Mouse (Mus musculus) liver, embryonic 14.5 days (tissue): ENCODE measurements at regions not wholly inside any gene's neighbourhood (a gene's known extent, or its start where the extent isn't known, plus 50 kb on each side); places are given as distances from the start of the nearest gene placed in this dataset.

Experiments
- ATAC-seq: fragments of 200-750 bp; cut with Nextera tagmentation; 2 replicates; pipeline ENCODE4 v1.8.0; 2017; ENCODE audit warnings: moderate number of reproducible peaks, mild to moderate bottlenecking, moderate library complexity; ENCODE audit not compliant: insufficient read depth
- DNase-seq, 3 experiments: peaks; one replicate each; pipeline ENCODE4 v3.0.0-alpha.2; 2012 to 2013; ENCODE audit warnings: low read depth in 3 of 3, low spot score in 3 of 3
- H3K27ac ChIP-seq: fragments of 300-500 bp; sonication (generic); 2 replicates; pipeline ENCODE4 v1.5.1; 2014; ENCODE audit warnings: moderate library complexity, mild to moderate bottlenecking, control low read depth, inconsistent platforms
- H3K27me3 ChIP-seq: fragments of 300-500 bp; sonication (generic); 2 replicates; pipeline ENCODE4 v1.6.1; 2014; ENCODE audit warnings: mild to moderate bottlenecking, low read length, moderate library complexity; ENCODE audit not compliant: control insufficient read depth, insufficient read depth
- H3K36me3 ChIP-seq: fragments of 300-500 bp; sonication (generic); replicated peaks from 2 replicates; pipeline ENCODE4 v1.6.1; 2014; ENCODE audit warnings: low read depth; ENCODE audit not compliant: control insufficient read depth, insufficient read depth
- H3K4me1 ChIP-seq, 2 experiments: fragments of 200-500 bp in 1 of 2; fragments of 300-500 bp in 1 of 2; sonication (generic) in 1 of 2; replicated peaks; 2 replicates each; pipeline ENCODE4 v1.6.1; 2012 to 2014; ENCODE audit warnings: antibody characterized with exemption in 1 of 2, inconsistent platforms in 1 of 2, low read length in 1 of 2; ENCODE audit not compliant: control insufficient read depth in 2 of 2, insufficient read depth in 2 of 2
- H3K4me2 ChIP-seq: fragments of 300-500 bp; sonication (generic); 2 replicates; pipeline ENCODE4 v1.6.1; 2014; ENCODE audit warnings: low read depth, mild to moderate bottlenecking, control low read depth, moderate library complexity
- H3K4me3 ChIP-seq, 2 experiments: fragments of 200-500 bp in 1 of 2; fragments of 300-500 bp in 1 of 2; sonication (generic) in 1 of 2; 2 replicates each; pipeline ENCODE4 v1.5.1; 2012 to 2014; ENCODE audit warnings: low read depth in 2 of 2, low read length in 2 of 2, mild to moderate bottlenecking in 2 of 2, control low read depth in 1 of 2, inconsistent platforms in 1 of 2, moderate library complexity in 1 of 2; ENCODE audit not compliant: insufficient read depth in 1 of 2
- H3K9ac ChIP-seq: fragments of 300-500 bp; sonication (generic); replicated peaks from 2 replicates; pipeline ENCODE4 v1.6.1; 2014; ENCODE audit warnings: mild to moderate bottlenecking, control low read depth, moderate library complexity
- H3K9me3 ChIP-seq: fragments of 300-500 bp; sonication (generic); 2 replicates; pipeline ENCODE4 v1.6.1; 2016; ENCODE audit warnings: low read length, mixed read lengths; ENCODE audit not compliant: control insufficient read depth
- CTCF ChIP-seq: IDR thresholded peaks from 2 replicates; pipeline ENCODE4 v1.5.1; 2016; ENCODE audit warnings: antibody characterized with exemption, low read depth, control low read depth
- EP300 ChIP-seq: IDR thresholded peaks from 2 replicates; pipeline ENCODE4 v1.6.1; 2016; ENCODE audit warnings: antibody characterized with exemption, low read depth
- WGBS: fragments of 180-500 bp; shearing (Covaris S2); extraction: QIAGEN DNeasy Blood & Tissue Kit; methylation state at CpG from one replicate; pipeline ENCODE4 v1.1.7; 2014; ENCODE audit not compliant: insufficient replicate concordance; 5-methylcytosine and 5-hydroxymethylcytosine counted together

DNA sequence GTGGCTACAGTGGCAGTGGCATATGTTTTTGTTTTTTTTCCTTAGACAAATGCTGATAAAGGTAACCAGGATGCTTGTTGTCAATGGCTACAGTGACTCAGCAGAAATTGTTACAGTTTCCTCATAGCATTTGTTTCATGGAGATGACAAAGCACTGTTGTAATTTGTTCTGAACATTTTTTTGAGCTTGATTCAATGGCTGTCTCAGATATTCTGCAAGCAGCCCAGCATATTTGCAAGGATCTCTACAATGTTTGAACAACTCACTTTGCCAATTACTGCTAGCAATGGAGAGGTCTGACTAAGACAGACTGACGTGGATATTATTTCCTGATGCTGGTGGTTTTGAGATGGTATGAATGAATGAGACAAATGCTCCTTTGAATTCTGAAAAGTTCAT lies 696.3 kb downstream of the Nr2f2 start:
- H3K4me2 ChIP-seq: no peak overlapping the region
- ATAC-seq: no peak
- no peaks in the 10 kb centered on the region for H3K4me1 ChIP-seq
- no peaks in the 10 kb centered on the region for H3K27me3 ChIP-seq
- H3K9ac ChIP-seq: no peak overlapping the region
- H3K36me3 ChIP-seq: no peaks in the 10 kb centered on the region
- TF ChIP-seq CTCF (no peak), EP300 (no peak)
- H3K27ac ChIP-seq: no peak overlapping the region
- H3K4me3 ChIP-seq: no peak overlapping the region
- H3K9me3 ChIP-seq: no peaks in the 10 kb centered on the region
- DNase-seq: no peak
- WGBS: 42% methylated on average over 1 of the region's 1 CpGs

DNA sequence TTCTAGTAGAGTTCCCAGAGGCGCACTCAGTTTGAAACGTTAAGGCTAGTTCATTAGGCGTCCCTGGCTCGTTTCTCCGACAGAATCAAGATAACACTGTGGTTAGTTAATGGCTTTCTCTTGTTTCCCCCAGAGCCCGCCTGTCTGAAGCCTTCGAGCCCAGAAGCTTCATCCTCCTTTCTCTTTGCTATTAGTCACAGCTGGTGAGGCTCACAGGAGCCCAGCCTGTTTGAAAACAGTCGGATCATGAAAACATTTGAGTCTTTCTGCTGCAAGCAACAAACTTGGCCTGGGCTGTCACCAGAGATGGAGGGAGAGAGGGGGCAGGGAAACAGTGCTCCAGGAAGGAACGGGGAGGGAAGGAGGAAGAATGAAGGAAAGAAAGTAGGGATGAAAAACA lies 711.0 kb downstream of the Nr2f2 start:
- WGBS: 8% methylated on average over 9 of the region's 9 CpGs
- no peak for TF ChIP-seq EP300
- no peak for TF ChIP-seq CTCF

GRCm38 (mm10) chr7:69645449-69645848 lies 721.1 kb downstream of the Nr2f2 start:
- DNase-seq (no peak), ATAC-seq (no peak)
- no peak overlapping the region for H3K4me2 ChIP-seq
- H3K36me3 ChIP-seq: no peaks in the 10 kb centered on the region
- H3K4me1 ChIP-seq: no peaks in the 10 kb centered on the region
- no peak overlapping the region for H3K27ac ChIP-seq
- H3K4me3 ChIP-seq: no peak overlapping the region
- TF ChIP-seq EP300 (no peak), CTCF (no peak)
- no peak overlapping the region for H3K9ac ChIP-seq
- H3K27me3 ChIP-seq: no peaks in the 10 kb centered on the region
- 60% methylated on average over 6 of the region's 6 CpGs for WGBS
- no peaks in the 10 kb centered on the region for H3K9me3 ChIP-seq

More for the DNA sequence above, 711.0 kb downstream of the Nr2f2 start:
- H3K4me3 ChIP-seq: no peak overlapping the region
- DNase-seq: no peak
- H3K4me1 ChIP-seq: no peaks in the 10 kb centered on the region
- no peak overlapping the region for H3K27ac ChIP-seq
- no peak overlapping the region for H3K4me2 ChIP-seq
- no peaks in the 10 kb centered on the region for H3K36me3 ChIP-seq
- H3K27me3 ChIP-seq: no peaks in the 10 kb centered on the region
- no peak for ATAC-seq
- H3K9ac ChIP-seq: no peak overlapping the region
- H3K9me3 ChIP-seq: no peaks in the 10 kb centered on the region

GRCm38 (mm10) chr7:69641652-69642051 lies 724.9 kb downstream of the Nr2f2 start:
- WGBS: 50% methylated on average over 9 of the region's 9 CpGs
- Histone ChIP-seq H3K4me3 (no peak overlapping the region), H3K36me3 (no peaks in the 10 kb centered on the region), H3K4me2 (no peak overlapping the region), H3K9ac (no peak overlapping the region), H3K27me3 (no peaks in the 10 kb centered on the region), H3K27ac (no peak overlapping the region), H3K9me3 (no peaks in the 10 kb centered on the region), H3K4me1 (no peaks in the 10 kb centered on the region)
- no peak for DNase-seq
- TF ChIP-seq EP300 (no peak), CTCF (no peak)
- no peak for ATAC-seq

DNA sequence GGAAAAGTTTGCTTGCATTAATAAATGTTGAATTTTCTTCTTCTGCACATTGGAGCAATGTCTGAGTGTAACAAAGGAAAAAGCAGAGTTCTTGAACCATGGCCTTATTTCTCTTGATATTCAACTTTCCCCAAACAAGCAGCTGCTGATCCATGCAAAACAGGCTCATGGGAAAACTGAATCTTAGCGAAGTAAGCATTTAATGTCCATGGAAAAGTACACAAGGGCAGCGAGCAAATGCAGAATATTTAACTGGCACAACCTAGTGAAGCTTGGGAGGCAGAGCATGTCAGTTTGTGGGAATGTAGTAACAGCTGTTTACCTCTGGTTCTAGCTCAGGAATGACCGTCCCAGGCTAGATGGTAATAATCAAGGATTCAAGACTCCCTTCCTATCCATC lies 766.7 kb downstream of the Nr2f2 start:
- WGBS: 45% methylated on average over 3 of the region's 3 CpGs
- Histone ChIP-seq H3K9ac (no peak overlapping the region), H3K36me3 (no peaks in the 10 kb centered on the region), H3K27me3 (no peaks in the 10 kb centered on the region), H3K4me2 (no peak overlapping the region), H3K4me3 (no peak overlapping the region), H3K27ac (no peak overlapping the region), H3K4me1 (no peaks in the 10 kb centered on the region), H3K9me3 (no peaks in the 10 kb centered on the region)
- DNase-seq: no peak
- TF ChIP-seq CTCF (no peak), EP300 (no peak)
- ATAC-seq: no peak

GRCm38 (mm10) chr7:69585716-69586115 lies 780.8 kb downstream of the Nr2f2 start:
- H3K4me2 ChIP-seq: no peak overlapping the region
- ATAC-seq: no peak
- H3K9ac ChIP-seq: no peak overlapping the region
- H3K9me3 ChIP-seq: no peaks in the 10 kb centered on the region
- no peaks in the 10 kb centered on the region for H3K36me3 ChIP-seq
- no peaks in the 10 kb centered on the region for H3K27me3 ChIP-seq
- no peak overlapping the region for H3K27ac ChIP-seq
- no peak overlapping the region for H3K4me3 ChIP-seq
- TF ChIP-seq EP300: no peak
- no peak for TF ChIP-seq CTCF
- no peaks in the 10 kb centered on the region for H3K4me1 ChIP-seq
- DNase-seq: no peak
- WGBS: 40% methylated on average over 6 of the region's 6 CpGs
